Mouse (Mus musculus): ENCODE data around the gene Bbip1.
"Not testable (repeated sequence)": the region's sequence is repeated elsewhere in the genome, so short reads cannot be mapped to it uniquely, and the experiment has no call there.

The Bbip1 gene

DNA sequence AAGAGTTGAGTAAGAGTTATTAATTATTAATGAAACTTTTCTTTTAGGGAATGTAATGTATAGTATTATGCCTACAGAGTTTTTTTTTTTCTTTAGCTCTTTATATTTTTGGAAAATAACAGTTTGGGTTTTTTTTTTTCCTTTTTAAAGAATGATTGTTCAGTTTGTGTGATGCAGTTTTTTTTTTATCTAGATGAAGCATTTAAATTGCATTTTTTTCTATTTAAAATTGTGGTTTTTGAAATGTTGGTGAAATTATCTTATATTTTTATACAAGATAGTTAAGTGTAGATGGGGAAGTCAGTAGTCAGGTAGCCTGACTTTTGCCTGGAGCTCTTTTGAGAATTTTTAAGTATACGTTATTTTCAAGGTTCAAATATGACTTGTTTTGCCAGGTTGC lies 17.7 kb downstream of the Bbip1 start:
- DNase-seq (ENCODE audit: low read depth, low spot score): no peak

DNA sequence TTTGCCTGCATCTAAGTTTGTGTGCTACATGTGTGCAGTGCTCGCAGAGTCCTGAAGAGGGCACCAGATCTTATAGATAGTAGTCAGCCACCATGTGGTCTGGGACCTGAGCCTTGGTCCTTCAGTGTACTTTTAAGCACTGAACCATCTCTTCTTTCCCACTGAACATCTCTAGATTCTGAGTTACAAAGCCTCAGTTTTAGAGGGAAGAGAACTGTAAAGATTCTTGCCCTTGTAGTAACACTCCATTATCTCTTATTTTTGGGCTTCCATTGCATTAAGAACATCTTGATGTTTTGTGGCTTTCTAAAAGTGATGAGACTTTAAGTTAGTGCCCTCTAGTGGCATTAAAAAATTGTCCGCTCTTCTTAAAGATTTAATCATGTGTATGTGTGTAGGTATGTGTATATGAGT lies 19.1 kb downstream of the Bbip1 start:
- no peak for DNase-seq (ENCODE audit: low read depth, low spot score)

GRCm38 (mm10) chr19:53921996-53922395 lies 22.4 kb downstream of the Bbip1 start:
- DNase-seq (ENCODE audit: low read depth, low spot score): not testable (repeated sequence)

DNA sequence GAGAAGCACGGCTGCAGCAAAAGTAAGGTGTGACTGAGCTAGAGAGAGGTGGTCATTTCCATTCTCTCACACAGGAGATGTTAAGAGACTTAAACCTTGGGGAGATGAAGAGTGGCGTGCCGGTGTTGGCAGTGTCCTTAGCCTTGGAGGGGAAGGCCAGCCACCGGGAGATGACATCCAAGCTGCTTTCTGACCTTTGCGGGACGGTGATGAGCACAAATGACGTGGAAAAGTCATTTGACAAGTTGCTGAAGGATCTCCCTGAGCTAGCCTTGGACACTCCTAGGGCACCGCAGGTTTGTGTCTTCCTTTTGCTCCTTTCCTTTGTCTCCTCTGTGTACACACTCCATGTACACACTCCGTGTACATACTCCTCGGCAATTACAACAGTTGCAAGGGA lies 24.9 kb downstream of the Bbip1 start:
- DNase-seq (ENCODE audit: low read depth, low spot score): no peak

GRCm38 (mm10) chr19:53914950-53915349 lies 29.5 kb downstream of the Bbip1 start:
- no peak for DNase-seq (ENCODE audit: low read depth, low spot score)

DNA sequence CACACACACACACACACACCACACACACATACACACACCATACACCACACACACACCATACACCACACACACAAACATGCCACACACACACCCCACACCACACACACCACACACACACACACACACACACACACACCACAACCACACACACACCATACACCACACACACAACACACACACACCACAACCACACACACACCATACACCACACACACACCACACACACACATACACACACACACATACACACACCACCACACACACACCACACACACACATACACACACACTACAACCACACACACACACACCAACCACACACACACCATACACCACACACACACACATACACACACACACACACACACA lies 37.7 kb downstream of the Bbip1 start:
- not testable (repeated sequence) for DNase-seq (ENCODE audit: low read depth, low spot score)

DNA sequence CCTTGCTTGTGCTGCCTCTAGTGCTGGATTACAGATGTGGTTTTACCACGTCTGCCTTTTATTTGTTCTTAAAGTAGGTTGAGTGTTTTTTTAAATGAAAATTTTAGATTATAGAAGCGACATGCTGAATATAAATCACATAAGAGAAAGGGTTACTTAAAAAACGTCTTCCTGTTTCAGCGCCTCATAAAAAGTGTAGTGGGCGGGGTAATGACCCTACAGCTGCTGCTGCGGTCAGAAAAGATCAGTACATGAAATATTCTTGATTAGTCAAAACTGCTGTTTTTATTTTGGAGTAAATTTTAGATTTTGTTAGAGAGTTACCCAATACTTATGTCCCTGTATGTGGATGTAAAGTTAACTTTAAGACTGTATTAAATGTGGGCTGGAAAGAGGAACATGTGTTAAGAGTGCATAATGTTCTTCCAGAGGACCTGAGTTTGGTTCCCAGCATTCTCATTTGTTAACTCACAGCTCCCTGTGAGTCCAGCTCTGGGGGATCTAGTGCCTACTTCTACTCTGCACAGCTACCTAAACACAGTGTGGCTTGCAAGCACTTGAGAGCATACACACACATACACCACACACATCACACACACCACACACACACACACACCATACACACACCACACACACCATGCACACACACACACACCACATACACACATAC lies 38.3 kb downstream of the Bbip1 start:
- no peak for DNase-seq (ENCODE audit: low read depth, low spot score)

GRCm38 (mm10) chr19:53904833-53905480 lies 39.5 kb downstream of the Bbip1 start:
- no peak for DNase-seq (ENCODE audit: low read depth, low spot score)

DNA sequence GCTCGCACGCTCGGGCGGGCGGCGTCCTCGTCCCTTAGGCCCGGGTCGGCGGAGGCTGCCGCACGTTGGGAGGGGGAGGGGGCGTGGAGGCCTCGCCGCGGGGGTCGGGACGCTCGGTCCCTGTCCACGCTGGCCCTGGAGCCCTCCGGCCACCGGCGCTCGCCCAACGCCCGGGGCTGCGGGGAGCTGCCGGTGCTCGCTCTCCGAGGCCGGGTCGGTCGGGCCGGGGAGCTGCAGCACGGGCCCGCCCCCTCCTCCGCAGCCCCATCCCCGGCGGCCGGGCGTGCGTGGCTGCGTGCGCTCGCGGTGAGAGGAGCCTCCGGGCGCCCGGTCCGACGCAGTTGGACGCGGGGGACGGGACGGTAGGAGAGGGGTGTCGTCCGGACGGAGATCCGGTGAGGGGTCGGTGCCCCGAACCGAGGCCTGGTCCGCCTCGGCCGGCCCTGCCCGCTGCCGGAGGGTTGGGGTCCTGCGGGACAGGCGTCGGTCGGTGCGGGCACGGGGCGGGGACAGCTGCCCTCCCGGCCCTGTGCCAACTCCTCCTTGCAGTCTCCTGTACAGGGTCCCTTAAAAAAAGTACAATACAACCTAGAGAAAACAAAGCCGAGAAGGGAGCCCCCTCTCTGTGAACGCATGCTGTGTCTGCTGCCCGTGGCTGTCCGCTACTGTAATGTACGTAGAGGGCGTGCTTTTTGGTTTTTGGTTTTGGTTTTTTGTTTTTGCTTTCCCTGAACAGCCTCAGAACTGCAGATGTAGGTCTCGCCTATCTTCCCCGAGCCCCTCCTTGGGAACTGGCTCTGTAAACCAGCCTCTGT lies 40.7 kb downstream of the Bbip1 start:
- no peak for DNase-seq (ENCODE audit: low read depth, low spot score)

DNA sequence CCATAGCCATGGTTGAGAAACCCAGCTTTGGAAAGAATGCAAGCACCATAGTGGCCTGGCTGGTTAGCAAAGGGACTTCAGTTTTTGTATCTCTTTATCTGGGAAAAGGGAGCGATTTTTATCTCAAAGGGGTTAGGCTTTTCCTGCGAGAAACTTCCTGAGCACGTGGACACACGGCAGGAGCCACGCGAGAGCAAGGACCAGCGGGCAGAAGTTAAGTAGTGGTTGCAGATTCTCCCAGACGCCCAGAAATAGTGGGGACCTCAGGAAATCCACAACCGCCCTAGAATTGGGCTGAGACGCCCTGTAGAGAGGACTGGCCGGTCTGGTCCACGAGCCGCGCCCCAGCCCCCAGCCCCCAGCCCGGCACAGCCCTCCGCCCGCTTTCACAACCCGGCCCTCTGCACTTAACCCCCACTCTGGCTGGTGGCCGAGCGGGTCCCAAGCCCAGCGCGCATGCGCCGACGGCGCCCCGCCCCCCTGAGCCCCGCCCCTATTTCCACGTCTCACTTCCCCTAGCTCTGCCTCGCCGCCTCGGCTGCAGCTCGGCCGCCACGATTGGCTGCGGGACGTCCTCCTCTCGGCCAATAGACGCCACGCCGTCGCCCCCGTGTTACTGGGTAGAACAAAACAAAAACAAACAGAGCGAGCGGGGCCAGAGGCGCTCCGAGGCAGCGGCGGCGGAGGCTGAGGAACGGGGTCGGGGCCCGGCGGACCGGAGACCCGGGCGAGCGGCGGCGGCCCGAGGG lies 41.5 kb downstream of the Bbip1 start:
- peak; percentile 89 for DNase-seq (ENCODE audit: low read depth, low spot score)

DNA sequence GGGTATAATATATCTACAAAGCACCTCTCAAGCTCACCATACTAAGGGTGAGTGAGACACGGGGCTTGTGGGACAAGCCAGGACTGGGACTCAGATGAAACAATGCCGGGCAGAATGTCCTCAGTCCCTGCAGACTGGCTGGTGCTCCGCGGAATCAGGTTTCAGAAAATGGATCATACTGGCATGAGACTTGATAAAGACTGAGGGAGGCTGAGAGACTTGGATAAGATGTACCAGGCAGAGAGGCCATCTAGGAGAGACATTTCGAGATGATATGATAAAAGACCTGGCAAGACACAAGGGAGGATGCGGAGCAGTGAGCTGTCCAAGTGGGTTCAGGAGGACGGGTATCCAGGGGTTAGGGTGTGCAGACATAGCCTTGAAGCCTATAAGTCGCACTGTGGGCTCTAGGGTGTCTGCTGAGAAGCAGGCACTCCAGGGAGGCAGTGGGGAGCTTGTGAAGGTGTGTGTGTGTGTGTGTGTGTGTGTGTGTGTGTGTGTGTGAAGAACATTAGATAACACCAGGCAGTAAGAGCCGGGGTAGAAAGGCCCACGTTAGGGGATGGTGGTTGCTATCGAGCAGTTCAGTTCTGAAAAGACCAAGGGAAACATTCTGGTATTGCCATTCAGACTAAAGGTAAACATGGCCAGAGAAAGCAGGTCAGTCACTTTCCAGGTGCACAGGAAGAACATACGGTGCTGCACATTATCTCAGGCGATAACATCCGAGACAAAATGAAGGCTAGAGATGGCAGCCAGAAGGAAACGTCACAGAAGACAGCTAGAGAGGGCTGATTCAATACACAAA lies 42.3 kb downstream of the Bbip1 start:
- DNase-seq (ENCODE audit: low read depth, low spot score): no peak

GRCm38 (mm10) chr19:53899941-53900610 lies 44.4 kb downstream of the Bbip1 start:
- no peak for DNase-seq (ENCODE audit: low read depth, low spot score)

DNA sequence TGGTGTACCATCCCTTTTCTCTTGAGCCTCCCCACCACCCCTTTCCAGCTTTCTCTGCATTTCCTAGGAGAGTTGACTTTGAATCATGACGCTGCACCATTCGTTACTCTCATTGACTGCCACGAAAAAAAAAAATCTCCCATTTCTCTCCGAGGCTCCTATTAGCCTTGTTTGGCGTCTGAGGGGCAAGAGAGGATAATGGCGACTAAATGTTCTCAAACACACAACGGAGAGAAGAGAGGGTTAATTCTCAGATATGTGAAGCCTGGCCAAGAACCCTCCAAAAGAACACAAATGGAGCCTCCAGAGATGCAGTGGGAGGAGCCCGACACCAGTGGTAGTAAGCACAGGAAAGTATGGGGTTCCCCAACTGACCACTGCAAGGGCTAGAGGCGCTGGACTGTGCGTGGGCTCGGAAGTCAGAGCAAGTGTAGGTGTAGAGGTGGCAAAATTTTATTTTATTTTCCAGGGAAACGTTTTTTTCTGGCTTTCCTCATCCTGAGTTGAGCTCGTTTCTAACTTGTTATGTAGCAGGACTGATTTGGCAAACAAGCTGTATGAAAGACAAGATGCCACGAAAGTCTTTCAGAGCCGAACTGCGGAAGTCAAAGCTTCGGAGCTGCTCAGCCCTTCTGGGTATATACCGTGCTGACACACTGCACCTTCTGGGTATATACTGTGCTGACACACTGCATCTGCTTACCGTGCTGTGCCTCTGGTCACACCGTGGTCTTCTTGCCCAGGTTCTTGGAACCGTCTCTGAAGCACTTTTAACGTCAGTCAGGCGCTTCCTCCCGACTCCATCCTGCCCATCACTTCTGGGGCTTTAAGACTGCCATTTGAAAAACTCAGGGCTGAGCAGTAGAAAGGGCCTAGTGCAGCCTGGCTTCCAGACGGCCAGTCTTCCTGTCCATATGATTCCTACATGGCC lies 45.2 kb downstream of the Bbip1 start:
- no peak for DNase-seq (ENCODE audit: low read depth, low spot score)

DNA sequence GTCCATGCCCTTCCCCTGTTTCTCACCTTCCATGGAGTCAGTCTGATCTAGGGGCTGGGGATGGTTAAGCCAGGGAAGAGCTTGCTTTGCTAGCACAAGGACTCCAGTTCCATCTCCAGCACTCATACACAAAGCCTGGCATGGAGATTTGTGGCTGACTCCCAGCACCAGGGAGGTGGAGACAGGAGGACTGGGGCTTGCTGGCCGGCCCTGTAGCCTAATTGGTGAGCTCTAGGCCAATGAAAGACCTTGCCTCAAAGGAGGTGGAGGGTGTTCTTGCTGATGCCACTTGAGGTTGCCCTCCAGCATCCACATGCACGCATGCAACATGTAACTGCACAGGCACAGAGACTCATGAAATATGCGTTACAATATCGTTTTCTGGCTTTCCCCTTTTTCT lies 45.9 kb downstream of the Bbip1 start:
- no peak for DNase-seq (ENCODE audit: low read depth, low spot score)

DNA sequence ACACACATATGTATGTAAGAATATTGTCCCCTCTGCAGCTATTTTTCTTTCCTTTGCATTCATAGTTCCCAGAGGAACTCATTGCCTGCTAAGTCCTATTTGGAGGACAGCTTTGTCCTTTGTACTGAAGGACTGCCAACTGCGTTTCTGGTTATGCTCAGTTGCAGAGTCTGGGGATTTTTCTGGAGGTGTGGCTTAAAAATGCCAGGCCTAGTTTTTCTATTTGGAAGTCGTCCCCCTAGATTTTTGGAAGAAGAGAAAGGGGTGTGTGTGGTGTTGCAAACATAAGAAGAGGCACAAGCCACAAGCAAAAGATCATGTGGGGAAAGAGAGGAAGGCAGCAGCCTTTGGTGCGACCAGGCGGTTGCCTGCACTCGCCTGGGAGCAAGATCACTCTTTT lies 46.4 kb downstream of the Bbip1 start:
- DNase-seq (ENCODE audit: low read depth, low spot score): no peak

DNA sequence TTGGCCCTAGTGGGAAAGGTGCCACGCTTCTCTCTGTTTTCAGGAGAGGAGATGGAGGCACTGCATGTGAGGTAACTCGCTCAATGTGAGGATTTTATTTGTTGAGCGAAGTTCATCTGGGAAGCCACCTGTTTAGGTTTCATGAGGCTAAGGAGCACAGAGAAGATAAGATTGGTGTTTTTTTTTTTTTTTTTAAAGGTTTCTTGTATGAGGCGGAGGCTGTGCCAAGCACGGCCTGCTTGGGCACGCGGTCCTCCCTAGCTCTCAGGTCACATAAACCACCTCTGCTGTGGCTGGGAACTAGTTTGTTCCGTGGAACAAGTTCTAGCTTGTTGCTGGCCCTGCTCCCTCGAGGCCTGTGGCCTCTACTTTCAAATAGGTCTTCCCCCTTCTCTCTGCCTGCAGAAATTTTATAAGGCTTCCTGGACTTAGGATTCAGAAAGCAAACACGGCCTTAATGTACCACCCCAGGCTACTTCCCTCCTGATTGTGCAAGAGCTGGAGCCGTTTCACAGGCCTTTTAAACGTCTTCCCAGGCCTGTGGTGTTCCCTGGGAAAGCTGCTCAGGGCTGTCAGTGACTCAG lies 49.8 kb downstream of the Bbip1 start:
- no peak for DNase-seq (ENCODE audit: low read depth, low spot score)

DNA sequence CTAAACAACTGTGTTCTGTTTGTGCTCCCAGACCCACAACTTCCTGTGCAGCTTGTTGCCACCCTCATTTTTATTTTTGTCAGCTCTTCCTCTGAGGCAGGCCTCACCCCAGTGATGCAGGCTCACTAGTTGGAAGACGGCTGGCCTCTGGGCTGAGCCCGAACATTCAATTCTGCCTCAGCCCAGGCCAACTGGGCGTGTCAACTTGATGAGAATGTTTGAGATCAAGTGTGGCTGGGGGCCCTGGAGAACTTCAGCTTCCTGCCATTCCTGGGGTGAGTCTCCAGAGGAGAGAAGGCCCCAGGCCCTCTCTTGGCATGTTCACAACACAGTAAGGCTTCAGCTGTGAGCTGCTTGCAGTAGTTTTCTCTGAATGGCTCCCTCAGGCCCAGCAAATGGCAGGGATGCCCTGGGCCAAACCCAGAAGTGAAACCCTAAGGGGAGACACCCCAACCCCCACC lies 50.7 kb downstream of the Bbip1 start:
- no peak for DNase-seq (ENCODE audit: low read depth, low spot score)

DNA sequence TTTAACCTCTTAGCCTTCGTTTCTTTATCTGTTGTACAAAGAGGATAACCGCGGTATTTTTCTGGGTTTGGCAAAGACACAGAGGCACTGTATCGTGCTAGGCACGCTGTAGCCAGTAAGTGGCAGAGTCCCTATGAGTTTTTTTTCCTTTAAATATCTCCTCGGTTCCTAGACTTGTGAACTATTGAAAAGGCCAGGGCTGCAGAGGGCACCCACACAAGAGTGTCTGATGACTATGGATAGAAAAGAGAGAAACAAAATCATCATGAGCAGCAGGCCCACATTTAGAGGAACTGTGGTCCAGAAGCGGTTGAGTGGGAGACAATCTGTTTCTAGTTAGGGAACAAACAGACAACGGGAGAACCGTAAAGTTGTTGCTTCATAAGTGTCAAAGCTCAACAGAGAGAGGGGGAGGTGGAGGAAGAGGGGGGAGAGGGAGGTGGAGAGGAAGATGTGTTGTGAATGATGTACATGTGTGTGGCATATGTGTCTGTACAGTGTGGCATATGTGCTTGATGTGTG lies 51.5 kb downstream of the Bbip1 start:
- DNase-seq (ENCODE audit: low read depth, low spot score): no peak

- DNase-seq (ENCODE audit: low read depth, low spot score): no peak
Measured at GRCm38 (mm10) chr19:53892061-53892460, 52.4 kb downstream of the Bbip1 start, which contains the start of gene Pdcd4. Gene Pdcd4, plus strand, starts transcription at chr19:53892231.

Data from retina, adult 2 months (tissue).